Mouse (Mus musculus) activated CD4-positive, CD25-positive, alpha-beta regulatory T cell, adult 9 weeks (primary cell): ENCODE results near the gene Ddx28. TPM values are rescaled to one million over a fixed set of nuclear protein-coding genes. Genes with fewer than 3 reads are reported as not detected.

ENCODE experiments used
- polyA plus RNA-seq: library from polyadenylated mRNA; unstranded; fragments of 100-300 nt; shearing (Covaris generic); gene quantifications from one replicate; pipeline ENCODE4 v1.2.1, GENCODE M21; 2017

The Ddx28 gene
- 9.8 TPM for polyA plus RNA-seq

GRCm38 (mm10) chr8:106011643-106011986, at the start of gene Ddx28:
Ddx28 (minus strand) TSS chr8:106011882.

GRCm38 (mm10) chr8:106058731-106059612, 47.3 kb upstream of the Ddx28 start, which contains the start of gene Nfatc3:
Nfatc3 (plus strand) TSS chr8:106058840.

GRCm38 (mm10) chr8:106005875-106006274, 5.8 kb downstream of the Ddx28 start, which contains the start of gene Dpep2nb:
Dpep2nb (minus strand) TSS chr8:106005975.

DNA sequence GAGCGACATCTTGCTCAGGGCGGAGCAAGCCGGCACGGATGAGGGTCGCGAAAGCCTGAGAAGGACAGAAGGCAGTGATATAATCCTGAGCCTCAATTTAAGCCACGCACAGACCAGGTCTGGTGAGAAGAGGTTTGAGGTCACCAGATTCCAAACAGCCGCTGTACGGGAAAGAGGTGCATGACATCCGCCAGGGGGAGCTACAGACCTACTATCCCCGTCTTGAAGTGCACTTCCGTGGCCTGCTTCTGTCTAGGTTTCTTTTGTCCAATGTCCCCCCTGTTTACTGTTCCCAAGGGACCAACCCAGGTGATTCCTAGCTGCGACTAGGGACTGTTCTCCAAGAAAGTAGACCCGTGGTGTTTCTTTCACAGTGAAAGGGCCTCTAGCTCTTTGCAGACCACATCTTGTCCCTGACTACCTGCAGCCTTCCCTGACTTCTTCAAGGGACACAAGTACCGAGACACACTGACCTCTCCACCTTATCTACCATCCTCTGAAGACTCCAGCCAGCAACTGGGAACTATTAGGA, 20.8 kb downstream of the Ddx28 start, which contains the start of gene Dus2:
Dus2 (plus strand) TSS at position 482 of the 532 bp plus-strand sequence.

DNA sequence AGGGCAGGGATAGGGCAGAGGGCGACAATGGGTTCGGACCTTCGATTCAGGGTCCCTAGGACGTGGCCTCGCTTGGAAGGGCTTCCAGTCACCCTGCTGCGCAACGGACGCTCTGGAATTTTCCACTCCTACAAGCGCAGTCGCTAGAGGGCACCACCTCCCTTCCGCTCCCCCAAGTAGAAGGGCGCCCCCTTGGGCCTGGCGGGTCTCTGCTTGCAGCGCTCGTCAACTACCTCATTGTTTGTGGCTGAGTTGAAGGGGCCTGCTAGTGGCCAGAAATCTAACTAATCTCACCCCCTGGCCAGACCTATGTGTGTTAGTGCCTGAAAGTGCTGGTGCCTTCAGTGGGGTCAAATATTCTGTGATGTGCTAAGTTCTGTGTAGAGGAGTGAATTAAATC, 32.4 kb downstream of the Ddx28 start, which contains the start of gene Dpep3:
Dpep3 (minus strand) TSS at position 105 of the 400 bp plus-strand sequence.

DNA sequence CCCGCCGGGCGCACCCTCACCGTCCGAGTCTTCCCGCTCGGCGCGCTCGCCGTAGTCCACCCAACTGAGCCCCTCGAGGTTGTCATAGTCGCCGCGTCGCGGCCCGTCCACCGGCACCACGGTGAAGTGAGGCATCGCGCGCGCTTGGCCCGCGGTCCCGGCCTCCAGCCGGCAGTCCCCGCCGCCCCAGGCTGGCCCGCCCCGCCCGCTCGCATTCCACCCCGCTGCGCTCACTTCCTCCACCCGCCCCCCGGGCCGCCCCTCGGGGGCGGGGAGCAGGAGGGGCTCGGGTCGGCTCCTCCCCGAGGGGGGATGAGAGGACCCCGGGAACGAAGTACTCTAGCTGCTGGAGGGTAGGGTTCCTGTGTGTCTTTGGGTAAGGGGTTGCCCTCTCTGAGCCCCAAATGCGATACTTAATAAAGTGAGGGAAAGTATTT, 45.8 kb downstream of the Ddx28 start, which contains the start of gene Slc12a4:
Slc12a4 (minus strand) TSS at position 193 of the 437 bp plus-strand sequence.

Other genes with a start within 250 kb of the Ddx28 start
- 31.2 TPM for gene Ranbp10, start 184.5 kb downstream of the Ddx28 start, polyA plus RNA-seq
- 0.13 TPM for gene Tsnaxip1, start 184.2 kb downstream of the Ddx28 start, polyA plus RNA-seq
- gene Cenpt, start 158.6 kb downstream of the Ddx28 start, polyA plus RNA-seq, result 17.1 TPM
- gene Thap11, start 156.8 kb downstream of the Ddx28 start, polyA plus RNA-seq, result 11.7 TPM
- 7.7 TPM for gene Nutf2, start 151.3 kb downstream of the Ddx28 start, polyA plus RNA-seq
- gene Edc4, start 131.0 kb downstream of the Ddx28 start, polyA plus RNA-seq, result 98.0 TPM
- gene Nrn1l, start 118.3 kb downstream of the Ddx28 start, polyA plus RNA-seq, result 2.5 TPM
- 29.3 TPM for gene Pskh1, start 111.4 kb downstream of the Ddx28 start, polyA plus RNA-seq
- 3.4 TPM for gene Ctrl, start 78.0 kb downstream of the Ddx28 start, polyA plus RNA-seq
- 546 TPM for gene Psmb10, start 73.4 kb downstream of the Ddx28 start, polyA plus RNA-seq
- 0.82 TPM for gene Lcat, start 68.5 kb downstream of the Ddx28 start, polyA plus RNA-seq
- gene Slc12a4, start 45.8 kb downstream of the Ddx28 start, polyA plus RNA-seq, result 13.3 TPM
- not detected for gene Dpep3, start 32.5 kb downstream of the Ddx28 start, polyA plus RNA-seq
- gene Dus2, start 20.5 kb downstream of the Ddx28 start, polyA plus RNA-seq, result 34.1 TPM
- not detected for gene Dpep2nb, start 5.9 kb downstream of the Ddx28 start, polyA plus RNA-seq
- gene Nfatc3, start 47.0 kb upstream of the Ddx28 start, polyA plus RNA-seq, result 51.8 TPM
- 2.9 TPM for gene Esrp2, start 125.1 kb upstream of the Ddx28 start, polyA plus RNA-seq
- 14.3 TPM for gene Pla2g15, start 138.5 kb upstream of the Ddx28 start, polyA plus RNA-seq
- 43.4 TPM for gene Slc7a6, start 157.0 kb upstream of the Ddx28 start, polyA plus RNA-seq
- gene Slc7a6os, start 199.1 kb upstream of the Ddx28 start, polyA plus RNA-seq, result 43.9 TPM
- gene Prmt7, start 199.1 kb upstream of the Ddx28 start, polyA plus RNA-seq, result 36.5 TPM